Mouse (Mus musculus): ENCODE data around the gene Stpg1.

GRCm38 (mm10) chr4:135525057-135525456, 30.5 kb downstream of the Stpg1 start:
- TF ChIP-seq CTCF (IDR thresholded peaks at IDR 0.05; ENCODE audit: low read depth, low read length) (no peak), GATA1 (IDR thresholded peaks at IDR 0.05; ENCODE audit: borderline replicate concordance, low read length) (no peak), TAL1 (conservative IDR thresholded peaks at IDR 0.05; ENCODE audit: low read depth, low read length) (no peak), POLR2AphosphoS5 (IDR thresholded peaks at IDR 0.05; ENCODE audit: insufficient replicate concordance, low read depth, low read length) (no peak)

Data from G1E (cell line).